Mouse (Mus musculus) left cerebral cortex, adult 2 months (tissue): ENCODE results near the gene Rab11fip4. TPM values are rescaled to one million over a fixed set of nuclear protein-coding genes. Genes with fewer than 3 reads are reported as not detected.

Source experiments
- DNase-seq, 2 experiments: peaks; one replicate each; pipeline ENCODE4 v3.0.0; 2021 to 2022; ENCODE audit warnings: low spot score in 2 of 2, mixed read lengths in 1 of 2; ENCODE audit errors: extremely low spot score in 1 of 2
- H3K27ac ChIP-seq: fragments of 200-600 bp; 2 replicates; pipeline ENCODE4 v1.8.1; 2022
- H3K4me3 ChIP-seq: fragments of 200-600 bp; 2 replicates; pipeline ENCODE4 v1.8.1; 2022
- CTCF ChIP-seq: fragments of 200-600 bp; IDR thresholded peaks from 2 replicates; pipeline ENCODE4 v1.8.1; 2022; ENCODE audit warnings: antibody characterized with exemption, mild to moderate bottlenecking, moderate library complexity
- intact Hi-C: fragments of 180-260 bp; cut with DNase I; formaldehyde crosslinking; loops from one replicate; pipeline ENCODE4 v1.15.1; 2025
- microRNA-seq, 2 experiments: library from miRNA; unstranded; fragments of <30 nt; microRNA quantifications; one replicate each; pipeline ENCODE4 v1.2.0; 2021
- total RNA-seq, 2 experiments: library from RNA; stranded (reverse); gene quantifications; 2 replicates each; pipeline ENCODE4 v1.2.3; 2021

Gene Rab11fip4
- total RNA-seq, 2 experiments from 2014 or later, result 246 to 249 TPM

- no peak for DNase-seq
- intact Hi-C loops, result no loop called here
- H3K27ac ChIP-seq, result no peak overlapping the region
- no peak overlapping the region for H3K4me3 ChIP-seq
- no peak for TF ChIP-seq CTCF
Measured at GRCm38 (mm10) chr11:79738725-79739558, 147.9 kb downstream of the Rab11fip4 start.

GRCm38 (mm10) chr11:79740740-79741512, 149.9 kb downstream of the Rab11fip4 start:
- TF ChIP-seq CTCF, result no peak

DNA sequence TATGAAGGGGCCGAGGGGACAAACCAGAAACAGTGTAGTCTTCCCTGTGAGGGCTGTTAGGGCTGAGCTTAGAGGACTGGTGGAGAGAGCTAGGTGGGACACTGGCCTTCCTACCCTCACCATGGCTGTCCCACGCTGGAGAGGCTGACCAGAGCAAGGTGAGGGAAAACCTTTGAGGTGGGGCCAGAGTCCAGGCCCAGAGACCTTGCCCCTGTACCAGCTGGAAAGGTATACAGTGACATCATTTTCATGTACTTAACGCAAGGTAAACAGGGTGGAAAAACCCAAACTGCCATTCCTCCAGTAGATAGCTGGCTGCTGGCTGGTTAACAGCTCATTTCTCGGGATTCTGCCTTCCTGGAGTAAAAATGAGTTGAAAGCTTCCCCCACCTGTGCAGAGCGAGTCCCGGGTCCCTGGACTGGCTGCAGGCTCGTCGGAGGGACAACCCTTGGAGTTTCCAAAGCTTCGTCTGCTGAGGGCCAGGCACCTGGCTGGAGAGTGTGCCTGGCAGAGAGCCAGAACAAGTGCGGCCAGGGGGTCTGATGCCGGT, 155.6 kb downstream of the Rab11fip4 start:
- no peak for DNase-seq

More at GRCm38 (mm10) chr11:79740740-79741512, 149.9 kb downstream of the Rab11fip4 start:
- Histone ChIP-seq H3K4me3 (no peak overlapping the region), H3K27ac (no peak overlapping the region)
- no peak for DNase-seq
- intact Hi-C loops, result no loop called here

More for the DNA sequence above, 155.6 kb downstream of the Rab11fip4 start:
- no peak overlapping the region for H3K27ac ChIP-seq
- H3K4me3 ChIP-seq, result no peak overlapping the region
- intact Hi-C loops, result no loop called here
- no peak for TF ChIP-seq CTCF

Small RNA genes lying within 50 kb of the gene (microRNA-seq; reads per million reads assigned to microRNA genes)
- gene Mir193a (10.0 to 20.6 reads per million in 2 experiments), gene Mir365-2 (0 to 1.9 reads per million in 2 experiments)

Other genes with a start within 250 kb of the Rab11fip4 start
- 100 to 1,000 TPM in 1 of 2 experiments, 10 to 100 TPM in 1; 95.1 to 116 TPM for gene Omg, start 87.1 kb upstream of the Rab11fip4 start, total RNA-seq
- gene Evi2b, start 67.5 kb upstream of the Rab11fip4 start, total RNA-seq, result under 1 TPM; 0.30 to 0.91 TPM
- gene Evi2, start 60.6 kb upstream of the Rab11fip4 start, total RNA-seq, result not detected
- 10 to 100 TPM; 11.6 TPM for gene Evi2a, start 60.6 kb upstream of the Rab11fip4 start, total RNA-seq